Mouse (Mus musculus) myocyte (in vitro differentiated cells): ENCODE results near the gene Epb41l5. TPM values are rescaled to one million over a fixed set of nuclear protein-coding genes. Genes with fewer than 3 reads are reported as not detected.

Source experiments
- H3K27me3 ChIP-seq: one replicate; pipeline ENCODE4 v1.6.1; 2011; ENCODE audit not compliant: control insufficient read depth, insufficient read depth, insufficient read length
- H3K36me3 ChIP-seq: one replicate; pipeline ENCODE4 v1.6.1; 2011; ENCODE audit not compliant: control insufficient read depth, insufficient read depth
- H3K4me2 ChIP-seq: one replicate; pipeline ENCODE4 v1.6.1; 2011; ENCODE audit warnings: low read depth, control low read depth
- H3K4me3 ChIP-seq: one replicate; pipeline ENCODE4 v1.5.1; 2011; ENCODE audit warnings: mild to moderate bottlenecking, control low read depth, moderate library complexity
- H3K79me2 ChIP-seq: one replicate; pipeline ENCODE4 v1.6.1; 2011; ENCODE audit not compliant: control insufficient read depth, insufficient read depth
- H3ac ChIP-seq: one replicate; pipeline ENCODE4 v1.6.1; 2011; ENCODE audit not compliant: control insufficient read depth, insufficient read length
- CEBPB ChIP-seq: IDR thresholded peaks from 2 replicates; pipeline ENCODE4 v1.6.1; 2011; ENCODE audit warnings: mild to moderate bottlenecking, moderate library complexity; ENCODE audit not compliant: poor library complexity, insufficient read depth, severe bottlenecking
- E2F4 ChIP-seq: IDR thresholded peaks from one replicate; pipeline ENCODE4 v1.6.1; 2011; ENCODE audit warnings: mild to moderate bottlenecking, control low read depth, moderate library complexity; ENCODE audit not compliant: insufficient read depth
- MAX ChIP-seq: IDR thresholded peaks from one replicate; pipeline ENCODE4 v1.6.1; 2011; ENCODE audit warnings: low read depth, mild to moderate bottlenecking, control low read depth
- MYOD1 ChIP-seq, 3 experiments: IDR thresholded peaks; one replicate each; pipeline ENCODE4 v1.6.1; 2011; ENCODE audit warnings: control low read depth in 2 of 3, low read depth in 2 of 3, mild to moderate bottlenecking in 2 of 3, moderate library complexity in 1 of 3; ENCODE audit not compliant: insufficient read length in 2 of 3, control insufficient read depth in 1 of 3
- MYOG ChIP-seq, 3 experiments: IDR thresholded peaks; one replicate each; pipeline ENCODE4 v1.6.1; 2011; ENCODE audit warnings: control low read depth in 2 of 3, low read depth in 2 of 3, mild to moderate bottlenecking in 2 of 3; ENCODE audit not compliant: insufficient read length in 2 of 3, control insufficient read depth in 1 of 3, insufficient read depth in 1 of 3
- POLR2A ChIP-seq: IDR thresholded peaks from one replicate; pipeline ENCODE4 v1.6.1; 2011; ENCODE audit warnings: low read depth, mild to moderate bottlenecking, control low read depth, moderate library complexity; ENCODE audit not compliant: insufficient read length
- POLR2AphosphoS2 ChIP-seq: IDR thresholded peaks from one replicate; pipeline ENCODE4 v1.6.1; 2011; ENCODE audit warnings: low read depth, control low read depth; ENCODE audit not compliant: insufficient read length
- REST ChIP-seq: IDR thresholded peaks from one replicate; pipeline ENCODE4 v1.6.1; 2011; ENCODE audit warnings: mild to moderate bottlenecking, control low read depth, moderate library complexity; ENCODE audit not compliant: insufficient read depth, insufficient read length
- SRF ChIP-seq: IDR thresholded peaks from one replicate; pipeline ENCODE4 v1.6.1; 2011; ENCODE audit warnings: low read depth; ENCODE audit not compliant: control insufficient read depth, insufficient read length
- TCF12 ChIP-seq: IDR thresholded peaks from one replicate; pipeline ENCODE4 v1.6.1; 2011; ENCODE audit warnings: mild to moderate bottlenecking, control low read depth; ENCODE audit not compliant: poor library complexity, insufficient read depth, severe bottlenecking
- TCF3 ChIP-seq: IDR thresholded peaks from one replicate; pipeline ENCODE4 v1.6.1; 2011; ENCODE audit warnings: low read depth, control low read depth; ENCODE audit not compliant: insufficient read length
- USF1 ChIP-seq: IDR thresholded peaks from one replicate; pipeline ENCODE4 v1.6.1; 2011; ENCODE audit warnings: low read depth, mild to moderate bottlenecking, control low read depth, moderate library complexity
- polyA plus RNA-seq: library from polyadenylated mRNA; unstranded; fragments of >200 nt; fragmentation: generic; extraction: Trizol; gene quantifications from one replicate; pipeline ENCODE4 v1.2.1, GENCODE M21; 2012; ENCODE audit warnings: missing spikeins

The Epb41l5 gene
- polyA plus RNA-seq, 1 experiment = 2.1 TPM

- no peak overlapping the region for H3K4me3 ChIP-seq
- no peaks in the 10 kb centered on the region for H3K79me2 ChIP-seq
- TF ChIP-seq REST (no peak), TCF3 (no peak), MYOD1 (IDR thresholded peaks at IDR 0.05; ENCODE audit: control insufficient read depth in 1 of 3, insufficient read length in 2 of 3, low read depth in 2 of 3) (no peak), MAX (no peak), E2F4 (no peak), CEBPB (no peak), POLR2AphosphoS2 (no peak), POLR2A (no peak), SRF (no peak), TCF12 (no peak), USF1 (no peak), MYOG (IDR thresholded peaks at IDR 0.05; ENCODE audit: control insufficient read depth in 1 of 3, insufficient read depth in 1 of 3, insufficient read length in 2 of 3, low read depth in 2 of 3) (no peak)
- no peak overlapping the region for H3K4me2 ChIP-seq
- H3ac ChIP-seq = no peak overlapping the region
- no peaks in the 10 kb centered on the region for H3K27me3 ChIP-seq
- H3K36me3 ChIP-seq = no peaks in the 10 kb centered on the region
Measured at GRCm38 (mm10) chr1:119634746-119635145, 14.1 kb downstream of the Epb41l5 start.

GRCm38 (mm10) chr1:119630428-119630827, 18.4 kb downstream of the Epb41l5 start:
- Histone ChIP-seq H3K79me2 (no peaks in the 10 kb centered on the region), H3ac (no peak overlapping the region), H3K36me3 (no peaks in the 10 kb centered on the region), H3K27me3 (no peaks in the 10 kb centered on the region), H3K4me3 (no peak overlapping the region), H3K4me2 (no peak overlapping the region)
- TF ChIP-seq TCF3 (no peak), MAX (no peak), MYOD1 (IDR thresholded peaks at IDR 0.05; ENCODE audit: control insufficient read depth in 1 of 3, insufficient read length in 2 of 3, low read depth in 2 of 3) (no peak), E2F4 (no peak), TCF12 (no peak), USF1 (no peak), REST (no peak)

GRCm38 (mm10) chr1:119626837-119627236, 22.0 kb downstream of the Epb41l5 start:
- Histone ChIP-seq H3K27me3 (no peaks in the 10 kb centered on the region), H3K79me2 (no peaks in the 10 kb centered on the region), H3ac (no peak overlapping the region), H3K36me3 (no peaks in the 10 kb centered on the region), H3K4me3 (no peak overlapping the region), H3K4me2 (no peak overlapping the region)
- TF ChIP-seq E2F4 (no peak), REST (no peak), MYOG (IDR thresholded peaks at IDR 0.05; ENCODE audit: control insufficient read depth in 1 of 3, insufficient read depth in 1 of 3, insufficient read length in 2 of 3, low read depth in 2 of 3) (no peak), USF1 (no peak), TCF3 (no peak), TCF12 (no peak), MAX (no peak), POLR2AphosphoS2 (no peak), POLR2A (no peak), MYOD1 (IDR thresholded peaks at IDR 0.05; ENCODE audit: control insufficient read depth in 1 of 3, insufficient read length in 2 of 3, low read depth in 2 of 3) (no peak), CEBPB (no peak), SRF (no peak)

- no peaks in the 10 kb centered on the region for H3K27me3 ChIP-seq
- H3K36me3 ChIP-seq = no peaks in the 10 kb centered on the region
- H3K4me3 ChIP-seq = no peak overlapping the region
- no peak for TF ChIP-seq POLR2AphosphoS2
- TF ChIP-seq SRF = no peak
- no peak for TF ChIP-seq REST
- TF ChIP-seq MYOG (IDR thresholded peaks at IDR 0.05; ENCODE audit: control insufficient read depth in 1 of 3, insufficient read depth in 1 of 3, insufficient read length in 2 of 3, low read depth in 2 of 3) = no peak
- no peak for TF ChIP-seq MAX
- TF ChIP-seq USF1 = no peak
- TF ChIP-seq TCF3 = no peak
- no peaks in the 10 kb centered on the region for H3K79me2 ChIP-seq
- H3K4me2 ChIP-seq = no peak overlapping the region
- no peak overlapping the region for H3ac ChIP-seq
Measured at GRCm38 (mm10) chr1:119624444-119624843, 24.4 kb downstream of the Epb41l5 start.

- no peak for TF ChIP-seq E2F4
- no peak for TF ChIP-seq MYOD1 (IDR thresholded peaks at IDR 0.05; ENCODE audit: control insufficient read depth in 1 of 3, insufficient read length in 2 of 3, low read depth in 2 of 3)
- TF ChIP-seq TCF12 = no peak
- TF ChIP-seq USF1 = no peak
- TF ChIP-seq MAX = no peak
- no peak for TF ChIP-seq TCF3
- TF ChIP-seq REST = no peak
- H3ac ChIP-seq = no peak overlapping the region
- peaks cover 2% of the 10 kb centered on the region for H3K36me3 ChIP-seq
- no peak overlapping the region for H3K4me3 ChIP-seq
- no peaks in the 10 kb centered on the region for H3K27me3 ChIP-seq
- no peaks in the 10 kb centered on the region for H3K79me2 ChIP-seq
- H3K4me2 ChIP-seq = no peak overlapping the region
Measured at GRCm38 (mm10) chr1:119605396-119605795, 43.4 kb downstream of the Epb41l5 start.
